Mouse (Mus musculus): ENCODE results near the gene Atp6v1e1. TPM values are rescaled to one million over a fixed set of nuclear protein-coding genes. Genes with fewer than 3 reads are reported as not detected.
A peak's percentile ranks its signal among the peaks of the same experiment; 100 is the strongest.
"Not testable (repeated sequence)": the region's sequence is repeated elsewhere in the genome, so short reads cannot be mapped to it uniquely, and the experiment has no call there.

The Atp6v1e1 gene
- 92.1 and 92.3 TPM in 2 replicates for polyA plus RNA-seq (2014; fragmentation: Nextera tagmentation; extraction: Ambion mirVana)

- H3K4me3 ChIP-seq (ENCODE audit: low read depth, low read length): peak within 1 kb of the TSS; percentile 72
- no peaks in the 10 kb centered on the region for H3K27me3 ChIP-seq (ENCODE audit: insufficient read depth, low read length)
- ATAC-seq (ENCODE audit: insufficient read depth): peak; percentile 98
- DNase-seq: peak; percentile 97
- TF ChIP-seq CTCF (IDR thresholded peaks at IDR 0.05; ENCODE audit: low read depth): no peak
- H3K9ac ChIP-seq: peak within 1 kb of the TSS; percentile 68
- peak within 1 kb of the TSS; percentile 75 for H3K4me2 ChIP-seq
- peaks cover 19% of the 10 kb centered on the region for H3K36me3 ChIP-seq (ENCODE audit: insufficient read depth)
- WGBS: under 1% methylated on average over 41 of the region's 41 CpGs
- H3K9me3 ChIP-seq (ENCODE audit: low read depth, low read length): no peaks in the 10 kb centered on the region
- peak within 1 kb of the TSS; percentile 90 for H3K27ac ChIP-seq (ENCODE audit: low read depth)
- peaks cover 6% of the 10 kb centered on the region; the same call in 1 of the 2 replicates for H3K4me1 ChIP-seq (ENCODE audit: insufficient read depth)
Measured at GRCm38 (mm10) chr6:120822307-120822928, at the start of gene Atp6v1e1. Gene Atp6v1e1 (minus strand): TSS chr6:120822793.

GRCm38 (mm10) chr6:120871286-120871685, 48.7 kb upstream of the Atp6v1e1 start:
- Histone ChIP-seq H3K4me3 (ENCODE audit: low read depth, low read length) (no peak overlapping the region), H3K9me3 (ENCODE audit: low read depth, low read length) (no peaks in the 10 kb centered on the region), H3K4me1 (ENCODE audit: insufficient read depth) (no peaks in the 10 kb centered on the region), H3K36me3 (ENCODE audit: insufficient read depth) (peaks cover 11% of the 10 kb centered on the region; the same call in 1 of the 2 replicates), H3K4me2 (no peak overlapping the region), H3K27me3 (ENCODE audit: insufficient read depth, low read length) (no peaks in the 10 kb centered on the region), H3K27ac (ENCODE audit: low read depth) (no peak overlapping the region), H3K9ac (no peak overlapping the region)
- TF ChIP-seq CTCF (IDR thresholded peaks at IDR 0.05; ENCODE audit: low read depth): no peak
- DNase-seq (no peak), ATAC-seq (ENCODE audit: insufficient read depth) (no peak)
- WGBS: 63% methylated on average over 2 of the region's 2 CpGs

GRCm38 (mm10) chr6:120868824-120869223, 46.2 kb upstream of the Atp6v1e1 start:
- Histone ChIP-seq H3K27ac (ENCODE audit: low read depth) (no peak overlapping the region), H3K27me3 (ENCODE audit: insufficient read depth, low read length) (no peaks in the 10 kb centered on the region), H3K4me2 (no peak overlapping the region), H3K4me3 (ENCODE audit: low read depth, low read length) (no peak overlapping the region), H3K36me3 (ENCODE audit: insufficient read depth) (peaks cover 22% of the 10 kb centered on the region), H3K4me1 (ENCODE audit: insufficient read depth) (no peaks in the 10 kb centered on the region), H3K9me3 (ENCODE audit: low read depth, low read length) (no peaks in the 10 kb centered on the region), H3K9ac (no peak overlapping the region)
- no peak for ATAC-seq (ENCODE audit: insufficient read depth)
- no peak for DNase-seq
- TF ChIP-seq CTCF (IDR thresholded peaks at IDR 0.05; ENCODE audit: low read depth): no peak
- 39% methylated on average over 1 of the region's 1 CpGs for WGBS

DNA sequence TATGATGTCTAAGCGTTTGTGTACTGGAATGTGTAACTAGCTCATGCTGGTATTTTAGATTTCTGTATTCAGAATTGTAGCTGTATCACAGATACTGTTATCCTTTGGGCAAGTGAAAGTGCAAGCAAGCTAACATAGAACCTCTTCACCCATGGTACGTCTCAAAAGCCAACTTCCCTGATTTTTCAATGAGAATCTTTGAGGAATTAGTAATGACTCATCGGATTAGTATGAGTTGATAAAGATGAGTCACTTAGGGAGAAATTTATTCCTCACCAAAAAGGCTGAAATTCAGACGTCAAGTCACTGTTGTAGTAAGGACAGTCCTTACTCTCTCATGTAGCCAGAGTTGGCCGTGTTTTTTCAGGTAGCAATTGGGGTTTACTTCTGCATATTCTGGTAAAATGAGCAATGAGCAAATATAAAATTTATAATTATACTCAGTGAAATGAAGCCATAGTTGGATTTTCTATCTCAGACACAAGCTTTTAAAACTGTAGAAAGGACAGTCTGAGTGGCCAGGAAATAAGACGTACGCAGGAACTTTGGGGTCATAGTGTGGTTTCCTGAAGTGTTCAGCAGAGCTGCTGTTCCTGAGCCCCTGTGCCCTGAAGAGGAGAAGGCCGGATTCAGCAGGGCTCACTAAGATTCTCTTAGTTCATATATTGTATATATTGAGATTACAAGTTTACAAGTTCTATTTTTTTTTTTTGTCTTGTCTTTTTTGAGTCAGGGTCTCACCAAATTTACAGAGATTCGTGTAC, 43.6 kb upstream of the Atp6v1e1 start:
- no peak for TF ChIP-seq CTCF (IDR thresholded peaks at IDR 0.05; ENCODE audit: low read depth)
- Histone ChIP-seq H3K4me1 (ENCODE audit: insufficient read depth) (no peaks in the 10 kb centered on the region), H3K4me3 (ENCODE audit: low read depth, low read length) (no peak overlapping the region), H3K4me2 (no peak overlapping the region), H3K27ac (ENCODE audit: low read depth) (no peak overlapping the region), H3K9me3 (ENCODE audit: low read depth, low read length) (no peaks in the 10 kb centered on the region), H3K36me3 (ENCODE audit: insufficient read depth) (peaks cover 26% of the 10 kb centered on the region), H3K9ac (no peak overlapping the region), H3K27me3 (ENCODE audit: insufficient read depth, low read length) (no peaks in the 10 kb centered on the region)
- DNase-seq (no peak), ATAC-seq (ENCODE audit: insufficient read depth) (no peak)
- WGBS: 73% methylated on average over 9 of the region's 9 CpGs

GRCm38 (mm10) chr6:120860079-120860478, 37.5 kb upstream of the Atp6v1e1 start:
- no peak for DNase-seq
- ATAC-seq (ENCODE audit: insufficient read depth): no peak
- H3K4me2 ChIP-seq: no peak overlapping the region
- no peak for TF ChIP-seq CTCF (IDR thresholded peaks at IDR 0.05; ENCODE audit: low read depth)
- H3K27ac ChIP-seq (ENCODE audit: low read depth): no peak overlapping the region
- no peak overlapping the region for H3K9ac ChIP-seq
- no peak overlapping the region for H3K4me3 ChIP-seq (ENCODE audit: low read depth, low read length)
- no peaks in the 10 kb centered on the region for H3K27me3 ChIP-seq (ENCODE audit: insufficient read depth, low read length)
- 93% methylated on average over 3 of the region's 3 CpGs for WGBS
- H3K4me1 ChIP-seq (ENCODE audit: insufficient read depth): no peaks in the 10 kb centered on the region
- H3K9me3 ChIP-seq (ENCODE audit: low read depth, low read length): no peaks in the 10 kb centered on the region
- peaks cover 17% of the 10 kb centered on the region for H3K36me3 ChIP-seq (ENCODE audit: insufficient read depth)

- H3K9me3 ChIP-seq (ENCODE audit: low read depth, low read length): no peaks in the 10 kb centered on the region
- no peak for TF ChIP-seq CTCF (IDR thresholded peaks at IDR 0.05; ENCODE audit: low read depth)
- no peak overlapping the region for H3K4me3 ChIP-seq (ENCODE audit: low read depth, low read length)
- 78% methylated on average over 8 of the region's 8 CpGs for WGBS
- peaks cover 10% of the 10 kb centered on the region; the same call in 1 of the 2 replicates for H3K36me3 ChIP-seq (ENCODE audit: insufficient read depth)
- H3K4me2 ChIP-seq: no peak overlapping the region
- no peaks in the 10 kb centered on the region for H3K27me3 ChIP-seq (ENCODE audit: insufficient read depth, low read length)
- no peaks in the 10 kb centered on the region for H3K4me1 ChIP-seq (ENCODE audit: insufficient read depth)
- ATAC-seq (ENCODE audit: insufficient read depth) (no peak), DNase-seq (no peak)
- H3K27ac ChIP-seq (ENCODE audit: low read depth): no peak overlapping the region
- no peak overlapping the region for H3K9ac ChIP-seq
Measured at GRCm38 (mm10) chr6:120858217-120858711, 35.7 kb upstream of the Atp6v1e1 start.

GRCm38 (mm10) chr6:120854413-120854812, 31.8 kb upstream of the Atp6v1e1 start:
- no peaks in the 10 kb centered on the region for H3K4me1 ChIP-seq (ENCODE audit: insufficient read depth)
- H3K36me3 ChIP-seq (ENCODE audit: insufficient read depth): peaks cover 22% of the 10 kb centered on the region
- no peak overlapping the region for H3K9ac ChIP-seq
- H3K9me3 ChIP-seq (ENCODE audit: low read depth, low read length): no peaks in the 10 kb centered on the region
- ATAC-seq (ENCODE audit: insufficient read depth) (no peak), DNase-seq (peak; percentile 23)
- no peaks in the 10 kb centered on the region for H3K27me3 ChIP-seq (ENCODE audit: insufficient read depth, low read length)
- WGBS: 57% methylated on average over 10 of the region's 10 CpGs
- TF ChIP-seq CTCF (IDR thresholded peaks at IDR 0.05; ENCODE audit: low read depth): no peak
- no peak overlapping the region for H3K4me3 ChIP-seq (ENCODE audit: low read depth, low read length)
- H3K27ac ChIP-seq (ENCODE audit: low read depth): no peak overlapping the region
- H3K4me2 ChIP-seq: no peak overlapping the region

DNA sequence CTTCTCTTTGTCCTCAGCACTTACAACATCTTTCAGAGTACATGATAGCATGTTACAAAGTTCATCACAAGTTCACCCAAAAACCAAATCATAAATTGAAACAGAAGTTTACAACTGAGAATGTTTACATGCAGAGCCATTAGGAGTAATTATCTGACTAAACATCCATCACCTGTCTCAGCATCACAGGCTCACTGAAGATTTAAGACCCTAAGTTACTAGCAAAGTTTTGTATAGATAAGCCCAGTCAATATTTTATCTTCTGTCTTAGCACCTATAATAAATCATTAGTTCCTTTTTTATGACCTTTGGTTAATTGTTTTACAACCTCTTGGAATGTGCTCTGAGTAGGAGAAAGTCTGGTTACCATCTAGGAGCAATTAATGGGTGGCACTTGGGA, 28.1 kb upstream of the Atp6v1e1 start:
- not testable (repeated sequence) for H3K27ac ChIP-seq (ENCODE audit: low read depth); ATAC-seq (ENCODE audit: insufficient read depth); H3K9me3 ChIP-seq (ENCODE audit: low read depth, low read length); H3K27me3 ChIP-seq (ENCODE audit: insufficient read depth, low read length); H3K4me3 ChIP-seq (ENCODE audit: low read depth, low read length); H3K4me1 ChIP-seq (ENCODE audit: insufficient read depth); H3K9ac ChIP-seq; DNase-seq; H3K4me2 ChIP-seq
- H3K36me3 ChIP-seq (ENCODE audit: insufficient read depth): peaks cover 33% of the 10 kb centered on the region
